Mouse (Mus musculus): Measurements from ENCODE around the gene Uaca. TPM values are rescaled to one million over a fixed set of nuclear protein-coding genes. Genes with fewer than 3 reads are reported as not detected.

Gene Uaca
- polyA plus RNA-seq, 1 experiment from 2014 or later = 13.7 TPM

GRCm38 (mm10) chr9:60895486-60896110, 101.3 kb downstream of the Uaca start:
- no peaks in the 10 kb centered on the region for H3K9me3 ChIP-seq (ENCODE audit: control insufficient read depth, low read length)
- no peaks in the 10 kb centered on the region for H3K27me3 ChIP-seq (ENCODE audit: control insufficient read depth, insufficient read depth, low read length)
- 44% methylated on average over 8 of the region's 8 CpGs for WGBS
- H3K9ac ChIP-seq (ENCODE audit: low read depth, low read length) = no peak overlapping the region
- H3K4me1 ChIP-seq (ENCODE audit: control insufficient read depth, insufficient read depth, low read length) = no peaks in the 10 kb centered on the region
- ATAC-seq (ENCODE audit: low FRiP score, low TSS enrichment) = peak; percentile 55; the same call in 1 of the 2 replicates
- H3K4me3 ChIP-seq (ENCODE audit: low read length) = no peak overlapping the region
- no peaks in the 10 kb centered on the region for H3K36me3 ChIP-seq (ENCODE audit: control insufficient read depth, insufficient read depth, low read length)
- no peak overlapping the region for H3K4me2 ChIP-seq (replicated peaks; ENCODE audit: low read depth, low read length)
- no peak overlapping the region for H3K27ac ChIP-seq (ENCODE audit: low read depth, low read length)

GRCm38 (mm10) chr9:60898291-60899020, 104.1 kb downstream of the Uaca start:
- H3K27ac ChIP-seq (ENCODE audit: low read depth, low read length) = no peak overlapping the region
- H3K36me3 ChIP-seq (ENCODE audit: control insufficient read depth, insufficient read depth, low read length) = no peaks in the 10 kb centered on the region
- ATAC-seq (ENCODE audit: low FRiP score, low TSS enrichment) = no peak
- H3K9ac ChIP-seq (ENCODE audit: low read depth, low read length) = no peak overlapping the region
- no peak overlapping the region for H3K4me3 ChIP-seq (ENCODE audit: low read length)
- H3K9me3 ChIP-seq (ENCODE audit: control insufficient read depth, low read length) = no peaks in the 10 kb centered on the region
- WGBS = 87% methylated on average over 5 of the region's 5 CpGs
- no peaks in the 10 kb centered on the region; the same call in 1 of the 2 replicates for H3K4me1 ChIP-seq (ENCODE audit: control insufficient read depth, insufficient read depth, low read length)
- H3K27me3 ChIP-seq (ENCODE audit: control insufficient read depth, insufficient read depth, low read length) = no peaks in the 10 kb centered on the region
- H3K4me2 ChIP-seq (replicated peaks; ENCODE audit: low read depth, low read length) = no peak overlapping the region

- Histone ChIP-seq H3K27ac (ENCODE audit: low read depth, low read length) (no peak overlapping the region), H3K9me3 (ENCODE audit: control insufficient read depth, low read length) (no peaks in the 10 kb centered on the region), H3K36me3 (ENCODE audit: control insufficient read depth, insufficient read depth, low read length) (no peaks in the 10 kb centered on the region), H3K27me3 (ENCODE audit: control insufficient read depth, insufficient read depth, low read length) (no peaks in the 10 kb centered on the region), H3K4me2 (replicated peaks; ENCODE audit: low read depth, low read length) (no peak overlapping the region), H3K9ac (ENCODE audit: low read depth, low read length) (no peak overlapping the region), H3K4me3 (ENCODE audit: low read length) (no peak overlapping the region), H3K4me1 (ENCODE audit: control insufficient read depth, insufficient read depth, low read length) (no peaks in the 10 kb centered on the region; the same call in 1 of the 2 replicates)
- WGBS = 77% methylated on average over 4 of the region's 4 CpGs
- no peak for ATAC-seq (ENCODE audit: low FRiP score, low TSS enrichment)
Measured at GRCm38 (mm10) chr9:60899201-60899600, 104.9 kb downstream of the Uaca start.

- Histone ChIP-seq H3K4me3 (ENCODE audit: low read length) (no peak overlapping the region), H3K4me1 (ENCODE audit: control insufficient read depth, insufficient read depth, low read length) (no peaks in the 10 kb centered on the region; the same call in 1 of the 2 replicates), H3K9me3 (ENCODE audit: control insufficient read depth, low read length) (no peaks in the 10 kb centered on the region), H3K36me3 (ENCODE audit: control insufficient read depth, insufficient read depth, low read length) (no peaks in the 10 kb centered on the region), H3K9ac (ENCODE audit: low read depth, low read length) (no peak overlapping the region), H3K27ac (ENCODE audit: low read depth, low read length) (no peak overlapping the region), H3K4me2 (replicated peaks; ENCODE audit: low read depth, low read length) (no peak overlapping the region), H3K27me3 (ENCODE audit: control insufficient read depth, insufficient read depth, low read length) (no peaks in the 10 kb centered on the region)
- WGBS = 69% methylated on average over 3 of the region's 3 CpGs
- ATAC-seq (ENCODE audit: low FRiP score, low TSS enrichment) = no peak
Measured at GRCm38 (mm10) chr9:60899797-60900459, 105.6 kb downstream of the Uaca start.

- ATAC-seq (ENCODE audit: low FRiP score, low TSS enrichment) = no peak
- H3K27ac ChIP-seq (ENCODE audit: low read depth, low read length) = no peak overlapping the region
- H3K4me2 ChIP-seq (replicated peaks; ENCODE audit: low read depth, low read length) = no peak overlapping the region
- no peak overlapping the region for H3K9ac ChIP-seq (ENCODE audit: low read depth, low read length)
- WGBS = 89% methylated on average over 1 of the region's 1 CpGs
- no peaks in the 10 kb centered on the region for H3K36me3 ChIP-seq (ENCODE audit: control insufficient read depth, insufficient read depth, low read length)
- H3K9me3 ChIP-seq (ENCODE audit: control insufficient read depth, low read length) = no peaks in the 10 kb centered on the region
- no peaks in the 10 kb centered on the region for H3K4me1 ChIP-seq (ENCODE audit: control insufficient read depth, insufficient read depth, low read length)
- no peak overlapping the region for H3K4me3 ChIP-seq (ENCODE audit: low read length)
- H3K27me3 ChIP-seq (ENCODE audit: control insufficient read depth, insufficient read depth, low read length) = no peaks in the 10 kb centered on the region
Measured at GRCm38 (mm10) chr9:60912266-60912665, 117.9 kb downstream of the Uaca start.

- no peak for ATAC-seq (ENCODE audit: low FRiP score, low TSS enrichment)
- H3K27ac ChIP-seq (ENCODE audit: low read depth, low read length) = no peak overlapping the region
- no peak overlapping the region for H3K9ac ChIP-seq (ENCODE audit: low read depth, low read length)
- no peaks in the 10 kb centered on the region for H3K9me3 ChIP-seq (ENCODE audit: control insufficient read depth, low read length)
- WGBS = 81% methylated on average over 3 of the region's 3 CpGs
- H3K4me2 ChIP-seq (replicated peaks; ENCODE audit: low read depth, low read length) = no peak overlapping the region
- H3K4me1 ChIP-seq (ENCODE audit: control insufficient read depth, insufficient read depth, low read length) = no peaks in the 10 kb centered on the region
- no peaks in the 10 kb centered on the region for H3K27me3 ChIP-seq (ENCODE audit: control insufficient read depth, insufficient read depth, low read length)
- no peaks in the 10 kb centered on the region for H3K36me3 ChIP-seq (ENCODE audit: control insufficient read depth, insufficient read depth, low read length)
- H3K4me3 ChIP-seq (ENCODE audit: low read length) = no peak overlapping the region
Measured at GRCm38 (mm10) chr9:60913626-60914025, 119.3 kb downstream of the Uaca start.

GRCm38 (mm10) chr9:60919936-60920672, 125.8 kb downstream of the Uaca start:
- Histone ChIP-seq H3K4me3 (ENCODE audit: low read length) (no peak overlapping the region), H3K4me2 (replicated peaks; ENCODE audit: low read depth, low read length) (no peak overlapping the region), H3K27me3 (ENCODE audit: control insufficient read depth, insufficient read depth, low read length) (no peaks in the 10 kb centered on the region), H3K27ac (ENCODE audit: low read depth, low read length) (no peak overlapping the region), H3K9me3 (ENCODE audit: control insufficient read depth, low read length) (no peaks in the 10 kb centered on the region), H3K4me1 (ENCODE audit: control insufficient read depth, insufficient read depth, low read length) (peaks cover 7% of the 10 kb centered on the region), H3K9ac (ENCODE audit: low read depth, low read length) (no peak overlapping the region), H3K36me3 (ENCODE audit: control insufficient read depth, insufficient read depth, low read length) (no peaks in the 10 kb centered on the region)
- 38% methylated on average over 8 of the region's 8 CpGs for WGBS
- no peak for ATAC-seq (ENCODE audit: low FRiP score, low TSS enrichment)

GRCm38 (mm10) chr9:60920673-60921062, 126.3 kb downstream of the Uaca start:
- H3K27ac ChIP-seq (ENCODE audit: low read depth, low read length) = no peak overlapping the region
- no peak for ATAC-seq (ENCODE audit: low FRiP score, low TSS enrichment)
- no peaks in the 10 kb centered on the region for H3K27me3 ChIP-seq (ENCODE audit: control insufficient read depth, insufficient read depth, low read length)
- H3K4me3 ChIP-seq (ENCODE audit: low read length) = no peak overlapping the region
- no peaks in the 10 kb centered on the region for H3K9me3 ChIP-seq (ENCODE audit: control insufficient read depth, low read length)
- peaks cover 7% of the 10 kb centered on the region for H3K4me1 ChIP-seq (ENCODE audit: control insufficient read depth, insufficient read depth, low read length)
- H3K36me3 ChIP-seq (ENCODE audit: control insufficient read depth, insufficient read depth, low read length) = no peaks in the 10 kb centered on the region
- no peak overlapping the region for H3K4me2 ChIP-seq (replicated peaks; ENCODE audit: low read depth, low read length)
- no peak overlapping the region for H3K9ac ChIP-seq (ENCODE audit: low read depth, low read length)
- WGBS = 29% methylated on average over 10 of the region's 10 CpGs

Measured in kidney, embryonic 14.5 days (tissue).